Mouse (Mus musculus) heart, embryonic 15.5 days (tissue): ENCODE measurements around the gene Rab33b. TPM values are rescaled to one million over a fixed set of nuclear protein-coding genes. Genes with fewer than 3 reads are reported as not detected.
"Not testable (repeated sequence)": the region's sequence is repeated elsewhere in the genome, so short reads cannot be mapped to it uniquely, and the experiment has no call there.

Experiments
- ATAC-seq: fragments of 200-750 bp; cut with Nextera tagmentation; replicated peaks from 2 replicates; pipeline ENCODE4 v1.8.0; 2017; ENCODE audit warnings: low read depth, moderate TSS enrichment; ENCODE audit not compliant: insufficient number of reproducible peaks, insufficient read depth, low FRiP score
- H3K27ac ChIP-seq: fragments of 300-500 bp; sonication (generic); 2 replicates; pipeline ENCODE4 v1.5.1; 2015; ENCODE audit warnings: mild to moderate bottlenecking, inconsistent platforms
- H3K27me3 ChIP-seq: fragments of 300-500 bp; sonication (generic); 2 replicates; pipeline ENCODE4 v1.6.1; 2015; ENCODE audit warnings: inconsistent platforms
- H3K36me3 ChIP-seq: fragments of 300-500 bp; sonication (generic); 2 replicates; pipeline ENCODE4 v1.6.1; 2015; ENCODE audit warnings: mild to moderate bottlenecking, inconsistent platforms
- H3K4me1 ChIP-seq: fragments of 300-500 bp; sonication (generic); replicated peaks from 2 replicates; pipeline ENCODE4 v1.6.1; 2015; ENCODE audit warnings: inconsistent platforms
- H3K4me2 ChIP-seq: fragments of 300-500 bp; sonication (generic); 2 replicates; pipeline ENCODE4 v1.6.1; 2015; ENCODE audit warnings: inconsistent platforms, mild to moderate bottlenecking, moderate library complexity
- H3K4me3 ChIP-seq: fragments of 300-500 bp; sonication (generic); 2 replicates; pipeline ENCODE4 v1.5.1; 2015; ENCODE audit warnings: mild to moderate bottlenecking, inconsistent platforms
- H3K9ac ChIP-seq: fragments of 300-500 bp; sonication (generic); 2 replicates; pipeline ENCODE4 v1.6.1; 2015; ENCODE audit warnings: mild to moderate bottlenecking, inconsistent platforms
- H3K9me3 ChIP-seq: fragments of 300-500 bp; sonication (generic); replicated peaks from 2 replicates; pipeline ENCODE4 v1.6.1; 2016; ENCODE audit warnings: inconsistent platforms
- WGBS: fragments of 180-500 bp; shearing (Covaris S2); methylation state at CpG from one replicate; pipeline ENCODE4 v1.1.7; 2015; ENCODE audit warnings: mixed read lengths; 5-methylcytosine and 5-hydroxymethylcytosine counted together
- polyA plus RNA-seq: library from polyadenylated mRNA; unstranded; fragments of >200 nt; fragmentation: Nextera tagmentation; extraction: Ambion mirVana; gene quantifications from 2 replicates; pipeline ENCODE4 v1.2.1, GENCODE M21; 2015

Rab33b gene
- 14.9 and 17.6 TPM in 2 replicates for polyA plus RNA-seq

GRCm38 (mm10) chr3:51483741-51484359, at the start of gene Rab33b:
Gene Rab33b (plus strand): TSS chr3:51483920.
- Histone ChIP-seq H3K27me3 (no peaks in the 10 kb centered on the region), H3K4me3 (peak within 1 kb of the TSS; percentile 98), H3K4me2 (peak within 1 kb of the TSS; percentile 74), H3K27ac (peak within 1 kb of the TSS; percentile 96), H3K36me3 (no peaks in the 10 kb centered on the region; the same call in 1 of the 2 replicates), H3K4me1 (peaks cover 25% of the 10 kb centered on the region), H3K9me3 (no peaks in the 10 kb centered on the region), H3K9ac (peak within 1 kb of the TSS; percentile 88)
- ATAC-seq: peak; percentile 97
- WGBS: under 1% methylated on average over 70 of the region's 70 CpGs

GRCm38 (mm10) chr3:51434364-51434763, 49.4 kb upstream of the Rab33b start:
- not testable (repeated sequence) for ATAC-seq, H3K36me3 ChIP-seq, H3K9me3 ChIP-seq, H3K4me2 ChIP-seq, H3K27me3 ChIP-seq, H3K27ac ChIP-seq, H3K9ac ChIP-seq, H3K4me1 ChIP-seq, H3K4me3 ChIP-seq
- 87% methylated on average over 5 of the region's 5 CpGs for WGBS

- no peak for ATAC-seq
- H3K4me2 ChIP-seq: no peak overlapping the region
- peaks cover 10% of the 10 kb centered on the region; the same call in 1 of the 2 replicates for H3K36me3 ChIP-seq
- no peaks in the 10 kb centered on the region for H3K27me3 ChIP-seq
- no peak overlapping the region for H3K27ac ChIP-seq
- no peaks in the 10 kb centered on the region for H3K9me3 ChIP-seq
- H3K9ac ChIP-seq: no peak overlapping the region
- no peak overlapping the region for H3K4me3 ChIP-seq
- 88% methylated on average over 3 of the region's 3 CpGs for WGBS
- 0 out of 2 replicates have a peak, but pooled peaks cover 2% of the 10 kb centered on the region for H3K4me1 ChIP-seq
Observed at GRCm38 (mm10) chr3:51434871-51435595, 48.7 kb upstream of the Rab33b start.

GRCm38 (mm10) chr3:51468530-51468929, 15.2 kb upstream of the Rab33b start:
- Histone ChIP-seq H3K9ac (no peak overlapping the region), H3K4me1 (no peaks in the 10 kb centered on the region), H3K4me3 (no peak overlapping the region), H3K4me2 (no peak overlapping the region), H3K27ac (no peak overlapping the region), H3K36me3 (peaks cover 83% of the 10 kb centered on the region), H3K9me3 (no peaks in the 10 kb centered on the region), H3K27me3 (no peaks in the 10 kb centered on the region)
- 65% methylated on average over 2 of the region's 2 CpGs for WGBS
- no peak for ATAC-seq

GRCm38 (mm10) chr3:51475706-51476105, 8.0 kb upstream of the Rab33b start:
- Histone ChIP-seq H3K4me2 (no peak overlapping the region), H3K9me3 (no peaks in the 10 kb centered on the region), H3K9ac (no peak overlapping the region), H3K27ac (no peak overlapping the region), H3K4me3 (no peak overlapping the region), H3K4me1 (no peaks in the 10 kb centered on the region), H3K27me3 (no peaks in the 10 kb centered on the region), H3K36me3 (peaks cover 41% of the 10 kb centered on the region)
- 72% methylated on average over 4 of the region's 4 CpGs for WGBS
- ATAC-seq: no peak

GRCm38 (mm10) chr3:51479893-51480292, 3.8 kb upstream of the Rab33b start:
- peaks cover 9% of the 10 kb centered on the region for H3K4me1 ChIP-seq
- H3K4me2 ChIP-seq: no peak overlapping the region
- H3K36me3 ChIP-seq: peaks cover 6% of the 10 kb centered on the region
- H3K9ac ChIP-seq: no peak overlapping the region
- no peak overlapping the region for H3K27ac ChIP-seq
- no peak for ATAC-seq
- no peaks in the 10 kb centered on the region for H3K27me3 ChIP-seq
- H3K4me3 ChIP-seq: no peak overlapping the region
- WGBS: 40% methylated on average over 2 of the region's 2 CpGs
- H3K9me3 ChIP-seq: no peaks in the 10 kb centered on the region

GRCm38 (mm10) chr3:51481059-51481458, 2.7 kb upstream of the Rab33b start:
- no peaks in the 10 kb centered on the region for H3K27me3 ChIP-seq
- H3K27ac ChIP-seq: no peak overlapping the region
- H3K36me3 ChIP-seq: no peaks in the 10 kb centered on the region; the same call in 1 of the 2 replicates
- H3K4me1 ChIP-seq: peaks cover 21% of the 10 kb centered on the region
- H3K9me3 ChIP-seq: no peaks in the 10 kb centered on the region
- no peak overlapping the region for H3K4me2 ChIP-seq
- H3K9ac ChIP-seq: no peak overlapping the region
- no peak overlapping the region for H3K4me3 ChIP-seq
- no peak for ATAC-seq

- Histone ChIP-seq H3K27ac (no peak overlapping the region), H3K36me3 (no peaks in the 10 kb centered on the region), H3K9me3 (no peaks in the 10 kb centered on the region), H3K4me1 (peaks cover 25% of the 10 kb centered on the region), H3K9ac (no peak overlapping the region), H3K4me2 (no peak overlapping the region), H3K27me3 (no peaks in the 10 kb centered on the region), H3K4me3 (no peak overlapping the region)
- ATAC-seq: no peak
- 54% methylated on average over 3 of the region's 3 CpGs for WGBS
Observed at GRCm38 (mm10) chr3:51481881-51482280, 1.8 kb upstream of the Rab33b start.

GRCm38 (mm10) chr3:51482781-51483180, 939 bp upstream of the Rab33b start:
- Histone ChIP-seq H3K27me3 (no peaks in the 10 kb centered on the region), H3K9ac (no peak overlapping the region), H3K36me3 (no peaks in the 10 kb centered on the region), H3K4me2 (peak overlapping the region; percentile 74), H3K4me3 (peak overlapping the region; percentile 98), H3K27ac (peak overlapping the region; percentile 96; the same call in 1 of the 2 replicates), H3K9me3 (no peaks in the 10 kb centered on the region), H3K4me1 (peaks cover 25% of the 10 kb centered on the region)
- WGBS: 55% methylated on average over 3 of the region's 3 CpGs
- no peak for ATAC-seq

- peak overlapping the region; percentile 98 for H3K4me3 ChIP-seq
- no peaks in the 10 kb centered on the region; the same call in 1 of the 2 replicates for H3K36me3 ChIP-seq
- peak; percentile 2; the same call in 1 of the 2 replicates for ATAC-seq
- peak overlapping the region; percentile 96 for H3K27ac ChIP-seq
- peaks cover 25% of the 10 kb centered on the region for H3K4me1 ChIP-seq
- H3K9ac ChIP-seq: peak overlapping the region; percentile 88
- no peaks in the 10 kb centered on the region for H3K27me3 ChIP-seq
- under 1% methylated on average over 33 of the region's 33 CpGs for WGBS
- no peaks in the 10 kb centered on the region for H3K9me3 ChIP-seq
- peak overlapping the region; percentile 74 for H3K4me2 ChIP-seq
Observed at GRCm38 (mm10) chr3:51484370-51484769, 650 bp downstream of the Rab33b start.

GRCm38 (mm10) chr3:51485347-51485746, 1.6 kb downstream of the Rab33b start:
- Histone ChIP-seq H3K4me1 (peaks cover 25% of the 10 kb centered on the region), H3K4me3 (peak overlapping the region; percentile 98), H3K36me3 (no peaks in the 10 kb centered on the region; the same call in 1 of the 2 replicates), H3K9me3 (no peaks in the 10 kb centered on the region), H3K9ac (0 out of 2 replicates have a peak overlapping the region, but pooled peaks have one; percentile 88), H3K27me3 (no peaks in the 10 kb centered on the region), H3K4me2 (peak overlapping the region; percentile 74), H3K27ac (no peak overlapping the region)
- no peak for ATAC-seq
- 73% methylated on average over 4 of the region's 4 CpGs for WGBS
